Mouse (Mus musculus): Measurements from ENCODE around the gene Tatdn3.
"Not testable (repeated sequence)": the region's sequence is repeated elsewhere in the genome, so short reads cannot be mapped to it uniquely, and the experiment has no call there.

The Tatdn3 gene

GRCm38 (mm10) chr1:191036554-191037334 lies 26.0 kb downstream of the Tatdn3 start, which contains the start of gene Spata45:
TSS of gene Spata45 (plus strand) at chr1:191036639.
- no peak for DNase-seq (ENCODE audit: inconsistent age in 2 of 2, low spot score in 1 of 2)

GRCm38 (mm10) chr1:191035649-191036048 lies 27.1 kb downstream of the Tatdn3 start:
- no peak for DNase-seq (ENCODE audit: inconsistent age in 2 of 2, low spot score in 1 of 2)

DNA sequence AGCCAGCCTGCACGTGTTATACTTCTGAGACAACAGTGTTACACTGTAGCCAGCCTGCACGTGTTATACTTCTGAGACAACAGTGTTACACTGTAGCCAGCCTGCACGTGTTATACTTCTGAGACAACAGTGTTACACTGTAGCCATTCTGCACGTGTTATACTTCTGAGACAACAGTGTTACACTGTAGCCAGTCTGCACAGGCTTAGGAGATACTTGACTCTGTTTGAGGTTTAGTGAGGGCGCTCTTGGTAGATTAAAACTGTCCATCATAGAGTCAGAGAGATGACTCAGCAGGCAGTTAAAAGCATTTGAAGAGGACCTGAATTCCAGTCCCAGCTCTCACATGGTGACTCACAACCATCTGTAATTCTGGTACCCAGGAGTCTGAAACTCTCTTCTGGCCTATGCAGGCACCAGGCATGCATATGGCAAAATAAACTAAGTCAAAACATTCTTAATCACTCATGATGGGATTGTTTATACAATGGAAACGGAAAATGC lies 31.8 kb downstream of the Tatdn3 start:
- peak; percentile 14 to 47 for DNase-seq (ENCODE audit: inconsistent age in 2 of 2, low spot score in 1 of 2)

- DNase-seq (ENCODE audit: inconsistent age in 2 of 2, low spot score in 1 of 2), result no peak
Observed at GRCm38 (mm10) chr1:191030182-191030581, 32.5 kb downstream of the Tatdn3 start.

GRCm38 (mm10) chr1:191026021-191026713 lies 36.6 kb downstream of the Tatdn3 start, which contains the start of gene Flvcr1:
TSS of gene Flvcr1 (minus strand) at chr1:191026158.
- peak; percentile 99 for DNase-seq (ENCODE audit: inconsistent age in 2 of 2, low spot score in 1 of 2)

- no peak for DNase-seq (ENCODE audit: inconsistent age in 2 of 2, low spot score in 1 of 2)
Observed at GRCm38 (mm10) chr1:191025016-191026012, 37.4 kb downstream of the Tatdn3 start.

GRCm38 (mm10) chr1:191023806-191024205 lies 38.9 kb downstream of the Tatdn3 start:
- DNase-seq (ENCODE audit: inconsistent age in 2 of 2, low spot score in 1 of 2), result not testable (repeated sequence)

DNA sequence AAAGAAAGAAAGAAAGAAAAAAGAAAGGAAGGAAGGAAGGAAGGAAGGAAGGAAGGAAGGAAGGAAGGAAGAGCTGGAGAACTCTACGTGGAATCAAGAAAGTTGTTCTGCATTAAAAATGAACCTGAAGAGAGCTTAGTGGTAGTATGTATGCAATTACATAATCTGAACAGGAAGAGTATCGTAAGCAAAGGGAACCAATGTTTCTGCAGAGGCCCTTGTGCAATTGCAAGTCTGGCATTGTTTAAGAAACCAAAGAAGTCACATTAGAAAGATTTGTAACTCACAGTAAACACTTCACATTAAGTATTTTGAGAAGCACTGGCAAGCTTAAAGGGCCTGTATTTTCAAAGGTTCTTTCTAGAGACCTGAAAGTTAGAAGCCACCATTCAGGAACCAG lies 39.6 kb downstream of the Tatdn3 start:
- DNase-seq (ENCODE audit: inconsistent age in 2 of 2, low spot score in 1 of 2), result no peak

GRCm38 (mm10) chr1:191021016-191021415 lies 41.7 kb downstream of the Tatdn3 start:
- no peak for DNase-seq (ENCODE audit: inconsistent age in 2 of 2, low spot score in 1 of 2)

DNA sequence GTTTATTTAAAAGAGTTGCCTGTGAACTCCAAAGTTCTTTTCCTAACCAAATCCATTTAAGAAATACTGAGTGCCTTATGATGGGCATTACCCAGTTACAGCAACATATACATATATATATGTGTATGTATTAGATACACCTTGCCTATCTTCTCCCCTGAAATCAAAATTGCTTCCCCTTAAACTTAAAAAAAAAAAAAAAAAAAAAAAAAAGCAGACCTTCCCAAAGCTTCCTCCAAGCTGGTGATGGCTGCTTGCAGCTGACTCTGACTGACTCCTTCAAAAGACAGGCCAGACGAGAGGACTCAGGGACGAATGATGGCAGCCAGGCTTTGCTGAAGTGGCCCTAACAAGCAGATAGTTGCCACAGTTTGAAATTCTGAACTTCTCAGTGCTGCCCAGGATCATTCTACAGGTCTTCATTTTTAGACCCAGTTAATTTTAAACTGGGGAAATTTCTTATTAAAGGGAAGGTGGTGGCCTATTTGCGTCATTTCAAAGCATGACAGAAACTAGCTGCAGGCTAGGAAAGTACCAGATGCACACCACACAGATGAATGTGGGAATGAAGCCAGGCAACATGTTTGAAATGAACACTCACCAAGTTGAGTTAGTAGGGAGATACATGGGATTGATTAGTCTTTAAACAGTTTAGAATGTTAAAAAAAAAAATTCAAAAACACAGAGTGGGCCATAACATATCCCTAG lies 42.4 kb downstream of the Tatdn3 start:
- DNase-seq (ENCODE audit: inconsistent age in 2 of 2, low spot score in 1 of 2), result no peak

DNA sequence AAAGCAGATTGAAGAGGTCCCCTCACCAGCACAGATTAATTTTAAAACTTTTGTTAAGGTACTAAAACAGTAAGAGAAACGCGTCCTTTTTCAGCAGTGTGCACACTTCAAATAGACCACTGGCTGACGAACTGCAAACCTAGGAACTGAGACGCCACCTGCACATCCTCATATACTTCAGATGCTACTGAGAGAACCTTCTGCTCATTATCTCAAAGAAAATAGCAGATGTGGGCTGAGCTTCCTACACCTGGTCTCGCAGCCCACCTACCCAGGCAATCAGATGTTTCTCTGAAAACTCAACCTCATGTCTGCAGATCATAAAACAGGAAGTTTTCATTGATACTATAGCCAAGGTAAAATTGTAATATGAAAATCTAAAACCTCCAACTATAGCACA lies 42.9 kb downstream of the Tatdn3 start:
- DNase-seq (ENCODE audit: inconsistent age in 2 of 2, low spot score in 1 of 2), result no peak

DNA sequence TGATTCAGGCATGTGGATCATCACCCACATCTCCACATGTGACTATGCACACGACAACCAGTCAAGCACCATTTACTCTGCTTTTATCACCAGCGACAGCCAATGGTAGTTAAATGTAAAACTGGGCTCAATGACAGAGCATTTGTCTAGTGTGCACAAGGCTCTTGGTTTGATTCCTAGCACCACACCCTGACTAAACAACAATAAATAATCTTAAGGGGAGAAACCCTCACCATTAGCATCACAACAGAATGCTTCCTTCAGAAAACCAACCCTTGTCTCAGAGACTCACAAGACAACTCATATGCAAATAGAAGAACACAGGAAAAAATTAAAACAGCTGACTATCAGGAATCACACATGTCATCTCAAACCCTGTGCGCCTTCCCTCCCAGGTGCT lies 48.5 kb downstream of the Tatdn3 start:
- DNase-seq (ENCODE audit: inconsistent age in 2 of 2, low spot score in 1 of 2), result no peak

- no peak for DNase-seq (ENCODE audit: inconsistent age in 2 of 2, low spot score in 1 of 2)
Observed at GRCm38 (mm10) chr1:191008707-191009106, 54.0 kb downstream of the Tatdn3 start.

GRCm38 (mm10) chr1:191002201-191002600 lies 60.5 kb downstream of the Tatdn3 start:
- DNase-seq (ENCODE audit: inconsistent age in 2 of 2, low spot score in 1 of 2), result peak in 1 of 2 experiments; percentile 56

DNA sequence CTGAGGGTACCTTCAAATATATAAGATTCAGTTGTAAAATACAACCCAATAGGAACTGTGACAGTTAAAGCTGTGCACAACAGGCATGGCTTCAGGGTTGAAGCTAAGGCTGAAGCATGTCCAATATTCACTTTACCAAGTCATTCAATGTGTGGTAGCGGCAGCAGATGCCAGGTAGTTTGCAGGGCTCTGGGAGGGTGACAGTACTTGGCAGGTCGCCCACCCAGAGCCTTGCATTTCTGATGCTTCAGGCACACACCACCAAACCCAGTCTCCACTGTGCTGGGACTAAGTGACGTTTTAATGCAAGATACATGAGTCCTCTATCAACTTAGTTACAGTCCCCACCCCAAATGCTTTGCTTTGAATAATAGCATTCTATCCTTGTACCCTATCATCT lies 62.0 kb downstream of the Tatdn3 start:
- DNase-seq (ENCODE audit: inconsistent age in 2 of 2, low spot score in 1 of 2), result no peak

- DNase-seq (ENCODE audit: inconsistent age in 2 of 2, low spot score in 1 of 2), result no peak
Observed at GRCm38 (mm10) chr1:190998027-190998426, 64.7 kb downstream of the Tatdn3 start.

DNA sequence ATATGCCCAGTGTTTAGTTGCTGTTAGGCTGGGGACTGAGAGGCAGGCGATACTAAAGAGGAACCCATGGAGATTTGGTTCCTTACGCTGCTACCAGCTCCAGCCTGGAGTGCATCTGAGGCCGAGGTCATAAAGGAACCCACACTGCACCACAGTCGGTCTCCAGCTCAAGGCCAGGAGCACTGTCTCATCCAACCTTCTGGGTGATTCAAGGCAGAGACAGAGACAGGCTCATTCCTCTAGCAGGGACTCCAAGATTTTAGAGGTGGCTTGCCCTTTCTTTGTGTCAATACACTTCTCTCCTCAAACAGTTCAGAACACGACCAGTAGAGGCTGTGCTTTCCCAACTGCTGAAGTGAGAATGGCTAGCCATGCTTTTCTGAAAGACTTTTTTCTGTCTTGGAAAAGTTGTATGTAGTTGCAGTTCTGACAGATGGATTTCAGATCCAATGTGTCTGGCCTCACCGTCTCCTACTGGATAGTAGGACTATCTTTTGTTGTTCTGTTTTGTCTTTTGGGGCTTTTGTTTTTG lies 66.3 kb downstream of the Tatdn3 start:
- peak; percentile 57 to 66 for DNase-seq (ENCODE audit: inconsistent age in 2 of 2, low spot score in 1 of 2)
